Mouse (Mus musculus): ENCODE data around the gene Evi5. TPM values are rescaled to one million over a fixed set of nuclear protein-coding genes. Genes with fewer than 3 reads are reported as not detected.

The Evi5 gene
- polyA plus RNA-seq (2015; fragmentation: Nextera tagmentation; extraction: Ambion mirVana), result 48.8 and 55.0 TPM in 2 replicates

- Histone ChIP-seq H3K9ac (no peak within 1 kb of the TSS), H3K36me3 (no peaks in the 10 kb centered on the region), H3K4me3 (no peak within 1 kb of the TSS), H3K4me2 (no peak within 1 kb of the TSS), H3K9me3 (no peaks in the 10 kb centered on the region), H3K27me3 (no peaks in the 10 kb centered on the region), H3K4me1 (replicated peaks) (no peaks in the 10 kb centered on the region), H3K27ac (no peak within 1 kb of the TSS)
- 53% methylated on average over 4 of the region's 4 CpGs for WGBS
- no peak for ATAC-seq (ENCODE audit: low FRiP score)
Measured at GRCm38 (mm10) chr5:107874561-107875260, at the start of gene Evi5. Evi5 (minus strand) TSS chr5:107875107.

- ATAC-seq (ENCODE audit: low FRiP score), result no peak
- Histone ChIP-seq H3K4me3 (no peak overlapping the region), H3K27me3 (no peaks in the 10 kb centered on the region), H3K4me2 (no peak overlapping the region), H3K27ac (no peak overlapping the region), H3K9me3 (no peaks in the 10 kb centered on the region), H3K36me3 (no peaks in the 10 kb centered on the region), H3K9ac (no peak overlapping the region), H3K4me1 (replicated peaks) (no peaks in the 10 kb centered on the region)
- 73% methylated on average over 8 of the region's 8 CpGs for WGBS
Measured at GRCm38 (mm10) chr5:107924564-107924963, 49.7 kb upstream of the Evi5 start.

GRCm38 (mm10) chr5:107922836-107923235 is 47.9 kb upstream of the Evi5 start:
- no peak overlapping the region for H3K9ac ChIP-seq
- ATAC-seq (ENCODE audit: low FRiP score), result no peak
- H3K27ac ChIP-seq, result no peak overlapping the region
- 91% methylated on average over 1 of the region's 1 CpGs for WGBS
- no peak overlapping the region for H3K4me3 ChIP-seq
- no peaks in the 10 kb centered on the region for H3K36me3 ChIP-seq
- no peaks in the 10 kb centered on the region for H3K27me3 ChIP-seq
- H3K4me1 ChIP-seq (replicated peaks), result no peaks in the 10 kb centered on the region
- no peaks in the 10 kb centered on the region for H3K9me3 ChIP-seq
- H3K4me2 ChIP-seq, result no peak overlapping the region

- Histone ChIP-seq H3K27ac (no peak overlapping the region), H3K9ac (no peak overlapping the region), H3K4me3 (no peak overlapping the region), H3K27me3 (no peaks in the 10 kb centered on the region), H3K9me3 (no peaks in the 10 kb centered on the region), H3K4me1 (replicated peaks) (no peaks in the 10 kb centered on the region), H3K4me2 (no peak overlapping the region), H3K36me3 (no peaks in the 10 kb centered on the region)
- WGBS, result 78% methylated on average over 2 of the region's 2 CpGs
- ATAC-seq (ENCODE audit: low FRiP score), result peak; percentile 63; the same call in 1 of the 2 replicates
Measured at GRCm38 (mm10) chr5:107921400-107922252, 46.7 kb upstream of the Evi5 start.

DNA sequence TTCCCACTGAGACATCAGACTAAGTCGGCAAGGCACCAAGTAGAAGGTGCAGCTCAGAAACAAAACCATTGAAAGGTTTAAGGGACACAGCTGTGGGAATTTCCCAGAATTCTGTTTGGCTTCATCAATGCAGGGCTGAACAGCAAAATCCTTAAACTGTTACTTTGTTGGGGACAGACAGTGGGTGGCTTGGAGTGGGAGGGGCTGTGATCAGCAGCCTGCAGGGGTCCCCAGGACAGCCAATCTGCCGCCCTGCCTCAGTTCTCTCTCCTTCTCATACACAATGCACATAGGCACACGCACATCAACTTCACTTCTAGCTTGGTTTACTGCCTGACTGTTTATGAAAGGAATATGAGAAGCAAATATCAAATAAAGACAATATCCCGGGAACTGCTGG is 40.4 kb upstream of the Evi5 start:
- 41% methylated on average over 4 of the region's 4 CpGs for WGBS
- Histone ChIP-seq H3K27me3 (no peaks in the 10 kb centered on the region), H3K4me2 (no peak overlapping the region), H3K36me3 (peaks cover 14% of the 10 kb centered on the region), H3K27ac (no peak overlapping the region), H3K9me3 (no peaks in the 10 kb centered on the region), H3K9ac (0 out of 2 replicates have a peak overlapping the region, but pooled peaks have one; percentile 13), H3K4me3 (no peak overlapping the region), H3K4me1 (replicated peaks) (no peaks in the 10 kb centered on the region)
- ATAC-seq (ENCODE audit: low FRiP score), result no peak

- Histone ChIP-seq H3K4me3 (no peak overlapping the region), H3K36me3 (peaks cover 56% of the 10 kb centered on the region), H3K27me3 (no peaks in the 10 kb centered on the region), H3K9me3 (no peaks in the 10 kb centered on the region), H3K4me1 (replicated peaks) (no peaks in the 10 kb centered on the region), H3K27ac (no peak overlapping the region), H3K9ac (no peak overlapping the region), H3K4me2 (no peak overlapping the region)
- WGBS, result 93% methylated on average over 5 of the region's 5 CpGs
- no peak for ATAC-seq (ENCODE audit: low FRiP score)
Measured at GRCm38 (mm10) chr5:107911012-107911411, 36.1 kb upstream of the Evi5 start.

- no peaks in the 10 kb centered on the region for H3K4me1 ChIP-seq (replicated peaks)
- H3K9ac ChIP-seq, result no peak overlapping the region
- no peak overlapping the region for H3K4me2 ChIP-seq
- no peaks in the 10 kb centered on the region for H3K27me3 ChIP-seq
- ATAC-seq (ENCODE audit: low FRiP score), result no peak
- no peak overlapping the region for H3K27ac ChIP-seq
- no peak overlapping the region for H3K4me3 ChIP-seq
- 70% methylated on average over 5 of the region's 5 CpGs for WGBS
- peaks cover 64% of the 10 kb centered on the region for H3K36me3 ChIP-seq
- H3K9me3 ChIP-seq, result no peaks in the 10 kb centered on the region
Measured at GRCm38 (mm10) chr5:107910084-107910616, 35.2 kb upstream of the Evi5 start.

- WGBS, result 89% methylated on average over 3 of the region's 3 CpGs
- Histone ChIP-seq H3K9me3 (no peaks in the 10 kb centered on the region), H3K9ac (no peak overlapping the region), H3K4me2 (no peak overlapping the region), H3K27ac (no peak overlapping the region), H3K4me3 (no peak overlapping the region), H3K27me3 (no peaks in the 10 kb centered on the region), H3K4me1 (replicated peaks) (no peaks in the 10 kb centered on the region), H3K36me3 (peaks cover 69% of the 10 kb centered on the region)
- ATAC-seq (ENCODE audit: low FRiP score), result no peak
Measured at GRCm38 (mm10) chr5:107909668-107910067, 34.8 kb upstream of the Evi5 start.

DNA sequence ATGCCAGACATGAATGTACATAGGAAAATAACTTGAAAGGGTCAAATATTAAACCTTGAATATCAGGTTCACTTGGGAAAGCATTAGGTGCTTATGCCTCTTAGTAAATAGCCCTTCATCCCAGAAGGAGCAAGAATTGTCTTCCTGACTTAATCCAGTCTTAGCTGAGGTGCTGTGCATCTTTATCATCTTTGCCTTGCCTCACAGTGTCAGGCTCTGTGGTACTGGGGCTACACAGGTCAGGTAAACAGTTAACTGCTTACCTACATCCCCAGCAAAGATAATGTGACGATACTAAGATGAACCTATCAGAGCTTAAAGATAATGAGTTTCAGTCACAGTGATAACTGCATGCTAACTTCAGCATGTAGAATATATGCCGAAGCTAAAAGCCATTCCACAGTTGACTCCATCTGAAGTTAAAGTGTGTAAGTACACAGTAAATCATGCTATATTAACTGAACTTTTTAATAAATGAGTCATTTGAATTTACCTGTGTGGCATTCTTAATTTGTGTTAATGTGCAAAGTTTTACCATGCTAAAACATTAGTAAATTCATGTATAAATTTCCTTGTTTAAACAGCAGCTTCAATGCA is 33.7 kb upstream of the Evi5 start:
- Histone ChIP-seq H3K36me3 (peaks cover 78% of the 10 kb centered on the region), H3K27ac (no peak overlapping the region), H3K4me1 (replicated peaks) (no peaks in the 10 kb centered on the region), H3K9me3 (no peaks in the 10 kb centered on the region), H3K4me3 (no peak overlapping the region), H3K4me2 (no peak overlapping the region), H3K27me3 (no peaks in the 10 kb centered on the region), H3K9ac (no peak overlapping the region)
- no peak for ATAC-seq (ENCODE audit: low FRiP score)
- 91% methylated on average over 2 of the region's 2 CpGs for WGBS

GRCm38 (mm10) chr5:107904325-107904724 is 29.4 kb upstream of the Evi5 start:
- 84% methylated on average over 3 of the region's 3 CpGs for WGBS
- no peak overlapping the region for H3K4me3 ChIP-seq

GRCm38 (mm10) chr5:107901014-107901615 is 26.2 kb upstream of the Evi5 start:
- peak overlapping the region; percentile 91 for H3K27ac ChIP-seq
- no peaks in the 10 kb centered on the region for H3K27me3 ChIP-seq
- no peaks in the 10 kb centered on the region for H3K9me3 ChIP-seq
- H3K4me1 ChIP-seq (replicated peaks), result peaks cover 17% of the 10 kb centered on the region
- ATAC-seq (ENCODE audit: low FRiP score), result peak; percentile 58
- peak overlapping the region; percentile 97 for H3K4me3 ChIP-seq
- H3K36me3 ChIP-seq, result peaks cover 34% of the 10 kb centered on the region
- peak overlapping the region; percentile 88 for H3K4me2 ChIP-seq
- peak overlapping the region; percentile 98 for H3K9ac ChIP-seq
- under 1% methylated on average over 23 of the region's 23 CpGs for WGBS

More at GRCm38 (mm10) chr5:107904325-107904724, 29.4 kb upstream of the Evi5 start:
- Histone ChIP-seq H3K9ac (no peak overlapping the region), H3K9me3 (no peaks in the 10 kb centered on the region), H3K36me3 (peaks cover 65% of the 10 kb centered on the region), H3K27me3 (no peaks in the 10 kb centered on the region), H3K4me2 (no peak overlapping the region), H3K4me1 (replicated peaks) (peaks cover 17% of the 10 kb centered on the region), H3K27ac (no peak overlapping the region)
- ATAC-seq (ENCODE audit: low FRiP score), result no peak

Measured in hindbrain, embryonic 13.5 days (tissue).